Mouse (Mus musculus): ENCODE results near the gene Rmi2.

DNA sequence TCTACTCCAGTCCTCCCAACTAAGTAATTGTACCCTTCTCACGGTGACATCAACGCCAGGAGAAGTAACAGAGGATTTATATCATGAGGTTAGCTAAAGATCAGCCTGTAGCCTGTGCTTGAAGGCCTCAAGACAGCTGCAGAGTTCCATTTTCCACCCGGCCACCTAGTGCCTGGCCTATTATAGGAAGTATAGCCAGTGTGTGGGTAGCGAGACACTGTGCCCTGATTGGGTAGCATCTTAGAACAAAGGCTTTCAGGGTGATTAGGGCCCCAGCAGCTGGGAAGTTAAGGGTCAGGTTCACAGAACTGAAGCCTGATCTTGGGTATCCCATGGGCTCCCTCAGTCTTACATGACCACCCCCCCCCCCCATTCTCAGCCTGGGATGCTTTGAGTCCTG is 46.0 kb upstream of the Rmi2 start:
- no peak for TF ChIP-seq GATA1 (IDR thresholded peaks at IDR 0.05; ENCODE audit: low read length)
- no peak for TF ChIP-seq TAL1 (IDR thresholded peaks at IDR 0.05; ENCODE audit: low read length)

Measured in erythroblast, embryonic 14.5 days (primary cell).